Mouse (Mus musculus) left cerebral cortex, postnatal 14 days (tissue): ENCODE data around the gene Blcap. TPM values are rescaled to one million over a fixed set of nuclear protein-coding genes. Genes with fewer than 3 reads are reported as not detected.

Experiments
- DNase-seq, 2 experiments: peaks; one replicate each; pipeline ENCODE4 v3.0.0; 2021 to 2022; ENCODE audit warnings: low spot score in 2 of 2, mixed read lengths in 1 of 2
- intact Hi-C: fragments of 180-260 bp; cut with DNase I; formaldehyde crosslinking; loops from one replicate; pipeline ENCODE4 v1.15.1; 2025
- total RNA-seq, 2 experiments: library from RNA; stranded (reverse); gene quantifications; 2 replicates each; pipeline ENCODE4 v1.2.3; 2021

Blcap gene
- total RNA-seq, 2 experiments from 2014 or later = 103 to 116 TPM

- intact Hi-C loops = loop anchor here (5.0 kb wide), 1 partner anchor 92 kb away; no protein-coding TSS in a partner anchor
- no peak for DNase-seq
Observed at GRCm38 (mm10) chr2:157564723-157565122, 6.4 kb downstream of the Blcap start.

- DNase-seq = no peak
- intact Hi-C loops = no loop called here
Observed at GRCm38 (mm10) chr2:157563031-157563430, 8.0 kb downstream of the Blcap start.

- DNase-seq = peak; percentile 77 to 82
- intact Hi-C loops = no loop called here
Observed at GRCm38 (mm10) chr2:157561165-157561836, 9.8 kb downstream of the Blcap start.

- intact Hi-C loops = no loop called here
- DNase-seq = no peak
Observed at GRCm38 (mm10) chr2:157560302-157560701, 10.8 kb downstream of the Blcap start.

- peak; percentile 58 to 65 for DNase-seq
- intact Hi-C loops = no loop called here
Observed at GRCm38 (mm10) chr2:157559858-157560257, 11.2 kb downstream of the Blcap start, which contains the start of gene Nnat. Gene Nnat (plus strand): TSS chr2:157560078.

- no peak for DNase-seq
- intact Hi-C loops = no loop called here
Observed at GRCm38 (mm10) chr2:157559440-157559839, 11.6 kb downstream of the Blcap start.

- intact Hi-C loops = no loop called here
- no peak for DNase-seq
Observed at GRCm38 (mm10) chr2:157558520-157558919, 12.6 kb downstream of the Blcap start.

GRCm38 (mm10) chr2:157558051-157558450, 13.0 kb downstream of the Blcap start:
- DNase-seq = no peak
- intact Hi-C loops = no loop called here

- intact Hi-C loops = no loop called here
- DNase-seq = no peak
Observed at GRCm38 (mm10) chr2:157556074-157556698, 14.9 kb downstream of the Blcap start.

GRCm38 (mm10) chr2:157552158-157552886, 18.8 kb downstream of the Blcap start:
- intact Hi-C loops = no loop called here
- DNase-seq = no peak

GRCm38 (mm10) chr2:157550292-157550691, 20.8 kb downstream of the Blcap start:
- intact Hi-C loops = no loop called here

GRCm38 (mm10) chr2:157546686-157547085, 24.4 kb downstream of the Blcap start:
- no peak for DNase-seq
- intact Hi-C loops = no loop called here

More at GRCm38 (mm10) chr2:157550292-157550691, 20.8 kb downstream of the Blcap start:
- DNase-seq = no peak

GRCm38 (mm10) chr2:157544333-157544888, 26.7 kb downstream of the Blcap start:
- intact Hi-C loops = no loop called here

GRCm38 (mm10) chr2:157542415-157542814, 28.7 kb downstream of the Blcap start:
- intact Hi-C loops = no loop called here

More at GRCm38 (mm10) chr2:157544333-157544888, 26.7 kb downstream of the Blcap start:
- DNase-seq = no peak

GRCm38 (mm10) chr2:157541631-157542030, 29.4 kb downstream of the Blcap start:
- intact Hi-C loops = no loop called here
- no peak for DNase-seq

More at GRCm38 (mm10) chr2:157542415-157542814, 28.7 kb downstream of the Blcap start:
- no peak for DNase-seq

- intact Hi-C loops = no loop called here
- DNase-seq = no peak
Observed at GRCm38 (mm10) chr2:157540953-157541569, 30.0 kb downstream of the Blcap start.

- DNase-seq = peak; percentile 64 to 75
- intact Hi-C loops = no loop called here
Observed at GRCm38 (mm10) chr2:157540073-157540952, 30.8 kb downstream of the Blcap start.

- DNase-seq = peak; percentile 48 to 61
- intact Hi-C loops = no loop called here
Observed at GRCm38 (mm10) chr2:157537118-157537517, 34.0 kb downstream of the Blcap start.
